Mouse (Mus musculus) mouse embryonic stem cell (cell line): Measurements from ENCODE around the gene Rad51b.

Experiments used
- in situ Hi-C, 2 experiments: fragments of 300-500 bp; cut with MboI; formaldehyde crosslinking; loops; 1 replicate in 1 of 2; 3 replicates in 1 of 2; pipeline ENCODE4 v1.14.3; 2019 to 2020; ENCODE audit warnings: low sequenced_read_pairs in 2 of 2, low pct_unique_long_range_greater_than_20kb in 1 of 2, mixed read lengths in 1 of 2; ENCODE audit not compliant: unreplicated experiment in 1 of 2

The Rad51b gene

DNA sequence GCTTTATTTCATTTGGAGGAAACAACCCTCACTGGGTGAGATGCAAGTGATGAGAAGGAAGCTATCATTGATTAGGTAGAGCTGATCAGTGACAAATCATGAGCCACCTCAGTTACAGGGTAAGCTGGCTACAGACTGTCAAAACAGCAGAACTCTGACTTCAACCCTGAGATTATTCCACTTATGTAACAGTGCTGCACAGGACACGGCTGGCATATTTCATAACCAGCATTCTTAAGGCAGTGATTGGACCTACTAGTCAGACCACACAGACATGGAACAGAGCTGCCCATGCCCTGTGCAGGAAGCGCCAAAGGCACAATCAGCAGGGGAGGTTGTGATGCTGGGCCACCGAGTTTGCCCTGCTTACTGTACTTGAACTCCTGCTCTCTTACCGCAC, 155.8 kb downstream of the Rad51b start:
- in situ Hi-C loops: no loop called here

GRCm38 (mm10) chr12:79454017-79454416, 156.9 kb downstream of the Rad51b start:
- in situ Hi-C loops: no loop called here

GRCm38 (mm10) chr12:79455061-79455847, 158.2 kb downstream of the Rad51b start:
- in situ Hi-C loops: no loop called here

DNA sequence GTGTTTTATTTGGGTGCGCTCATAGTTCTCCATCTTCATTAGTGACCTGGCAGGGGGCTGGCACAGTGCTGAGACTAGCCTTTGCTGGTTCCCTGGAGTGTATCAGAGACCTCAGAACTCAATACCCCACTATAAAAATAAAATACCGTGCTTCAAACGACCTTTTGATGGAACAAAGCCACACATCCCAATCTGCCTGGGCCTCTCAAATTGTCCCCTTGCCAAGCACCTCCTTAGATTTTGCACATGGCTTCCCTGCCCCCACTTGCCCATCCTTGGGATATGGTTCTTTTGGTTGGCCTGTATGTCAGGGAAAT, 158.7 kb downstream of the Rad51b start:
- in situ Hi-C loops: no loop called here

DNA sequence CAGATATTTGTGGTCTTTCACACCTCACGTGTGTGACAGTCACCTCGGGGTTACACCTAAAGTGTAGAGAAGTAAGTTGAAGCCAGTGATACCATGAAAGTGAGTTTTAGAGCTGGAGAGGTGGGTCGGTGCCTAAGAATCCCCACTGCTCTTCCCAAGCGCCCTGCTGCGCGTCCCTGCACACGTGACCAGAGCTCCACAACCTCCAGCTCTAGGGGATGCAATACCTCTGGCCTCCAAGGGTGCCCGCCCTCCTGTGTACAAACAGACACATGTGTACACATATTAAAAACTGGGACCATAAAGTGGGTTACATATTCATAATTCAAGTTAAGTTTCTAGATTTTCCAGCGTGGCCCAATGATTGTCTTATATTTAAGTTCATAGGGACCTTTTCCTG, 159.2 kb downstream of the Rad51b start:
- in situ Hi-C loops: no loop called here

DNA sequence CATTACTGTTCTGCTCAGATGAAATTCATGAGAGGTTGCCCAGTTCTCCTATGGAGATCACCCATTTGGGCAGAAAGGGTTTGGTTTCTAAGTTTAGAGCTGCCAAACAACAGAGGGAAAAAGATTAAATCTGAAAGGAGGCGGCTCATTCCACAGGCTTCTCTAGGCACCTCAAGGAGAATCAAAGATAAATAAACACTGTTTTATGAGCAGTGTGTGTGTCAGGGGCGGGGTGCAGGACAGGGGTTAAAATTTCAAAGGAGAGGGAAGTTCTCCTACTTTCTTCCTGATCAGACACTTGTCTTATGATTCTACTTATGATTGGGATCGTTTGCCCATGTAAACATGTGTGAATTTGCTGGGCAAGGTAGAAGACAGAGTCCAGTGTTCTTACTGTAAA, 166.3 kb downstream of the Rad51b start:
- in situ Hi-C loops: no loop called here

DNA sequence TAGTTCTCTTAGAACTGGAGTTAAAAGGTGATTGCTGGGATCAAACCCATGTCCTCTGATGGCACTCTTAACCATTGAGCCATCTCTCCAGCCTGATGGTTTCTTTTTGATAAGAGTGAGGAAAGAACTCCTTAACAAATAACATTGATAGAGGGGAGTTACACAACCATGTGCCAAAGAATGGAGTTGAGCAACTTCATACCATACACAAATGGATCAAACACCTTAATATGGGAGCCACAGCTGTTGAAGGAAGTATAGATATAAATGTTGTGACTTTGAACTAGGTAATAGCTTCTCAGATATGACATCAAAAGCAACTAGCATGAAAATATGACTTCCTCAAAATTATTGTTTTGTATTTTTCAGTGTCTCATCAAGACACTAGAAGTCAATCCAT, 173.0 kb downstream of the Rad51b start:
- in situ Hi-C loops: no loop called here

- in situ Hi-C loops: no loop called here
Measured at GRCm38 (mm10) chr12:79471868-79472267, 174.8 kb downstream of the Rad51b start.

- in situ Hi-C loops: no loop called here
Measured at GRCm38 (mm10) chr12:79476413-79477046, 179.4 kb downstream of the Rad51b start.

DNA sequence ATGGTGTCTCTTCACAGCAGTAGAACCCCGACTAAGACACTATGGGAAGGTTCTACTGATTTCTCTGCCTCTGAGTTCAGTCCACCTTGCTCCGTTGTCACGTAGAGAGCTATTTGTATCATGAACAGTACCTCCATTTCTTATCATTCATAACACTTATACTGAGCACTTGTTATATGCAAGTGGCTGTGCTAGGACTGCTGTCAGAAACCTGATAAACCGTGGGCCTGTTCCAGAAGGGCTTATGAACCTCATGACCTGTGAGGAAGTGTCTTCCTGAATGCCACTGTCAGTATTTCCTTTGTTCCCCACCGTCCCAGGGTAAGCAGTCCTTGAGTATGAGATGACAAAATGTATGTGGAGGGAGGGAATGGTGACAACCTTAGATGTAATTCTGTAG, 181.7 kb downstream of the Rad51b start:
- in situ Hi-C loops: no loop called here

DNA sequence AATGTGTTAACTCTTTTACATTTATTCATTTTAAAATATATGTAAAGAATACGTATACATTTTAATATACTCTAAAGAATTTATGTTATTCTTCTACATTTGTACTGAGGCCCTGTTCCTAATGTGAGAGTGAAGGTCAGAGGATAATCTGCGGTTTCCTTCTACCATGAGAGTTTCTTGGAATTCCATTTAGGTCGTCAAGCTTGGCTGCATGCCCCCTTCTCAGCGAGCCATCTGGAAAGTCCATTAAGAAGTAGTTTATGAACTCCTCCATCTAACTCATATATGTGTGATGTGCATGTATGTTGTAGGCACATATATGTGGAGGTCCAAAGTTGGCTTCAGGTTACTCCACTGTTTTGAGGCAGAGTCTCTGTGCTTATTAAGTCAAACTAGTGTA, 188.4 kb downstream of the Rad51b start:
- in situ Hi-C loops: no loop called here

DNA sequence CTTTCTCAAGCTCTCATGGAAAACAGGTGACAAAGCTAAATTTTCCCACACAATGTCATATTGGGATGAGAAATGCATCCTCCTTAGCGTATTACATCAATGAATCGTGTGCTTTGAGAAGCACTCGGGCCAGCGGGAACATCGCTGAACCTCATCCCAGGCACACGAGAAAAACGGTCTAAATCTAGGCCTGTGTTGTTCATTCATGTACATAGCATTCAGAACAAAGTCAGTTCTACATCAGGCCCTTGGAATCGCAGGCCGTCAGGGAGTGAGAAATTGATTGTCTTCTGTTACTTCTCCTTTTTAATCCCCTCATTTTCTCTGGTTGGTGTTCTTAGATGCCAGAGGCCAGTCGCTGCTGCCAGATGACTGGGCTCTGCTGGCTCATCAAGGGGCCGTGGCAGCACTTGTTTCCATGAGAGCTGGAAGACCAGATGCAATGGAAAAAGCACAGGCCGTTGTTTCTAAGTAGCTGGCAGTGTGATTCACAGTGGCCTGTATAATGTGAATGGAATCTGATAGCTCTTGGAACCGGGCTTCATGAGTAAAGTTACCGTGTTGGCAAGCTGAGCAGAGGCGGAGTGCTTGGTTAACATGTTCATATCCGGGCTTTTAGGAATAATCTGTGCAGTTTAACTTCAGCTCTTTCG, 191.6 kb downstream of the Rad51b start:
- in situ Hi-C loops: no loop called here

DNA sequence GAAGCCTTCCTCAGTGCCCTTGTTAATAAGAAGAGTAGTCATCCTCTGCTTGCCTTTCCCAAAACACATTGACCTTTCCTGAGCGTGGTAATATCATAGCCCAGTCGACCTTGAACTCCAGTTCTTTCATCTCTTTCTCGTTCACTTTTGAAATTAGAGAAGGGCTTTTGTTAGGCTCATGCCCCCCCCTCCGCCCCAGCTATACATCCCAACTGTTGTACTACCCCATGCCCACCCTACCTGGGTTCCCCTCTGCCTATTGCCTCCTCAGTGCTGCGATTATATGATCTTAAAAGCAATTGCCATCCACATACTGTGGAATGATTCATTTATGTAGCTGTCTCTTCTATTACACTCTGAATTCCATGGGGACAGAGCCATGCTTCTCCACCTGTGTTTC, 193.5 kb downstream of the Rad51b start:
- in situ Hi-C loops: no loop called here

DNA sequence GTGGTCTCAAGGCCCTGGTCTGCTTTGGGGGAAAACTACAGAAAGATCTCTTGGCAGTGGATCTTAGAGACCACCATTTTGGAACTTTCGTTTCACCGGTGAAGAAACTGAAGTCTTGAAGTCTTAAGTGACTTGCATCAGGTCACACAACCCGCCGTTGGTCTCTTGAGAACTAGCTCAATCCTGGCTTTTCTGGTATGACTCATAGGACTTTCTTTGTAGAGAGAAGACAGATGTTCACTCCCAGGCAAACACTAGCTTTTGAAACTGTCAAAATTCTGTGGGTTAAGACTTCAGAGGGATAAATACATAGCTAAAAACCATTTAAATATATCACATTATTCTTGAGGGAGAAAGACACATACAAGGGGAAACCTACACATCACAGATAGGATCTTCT, 195.1 kb downstream of the Rad51b start:
- in situ Hi-C loops: no loop called here

DNA sequence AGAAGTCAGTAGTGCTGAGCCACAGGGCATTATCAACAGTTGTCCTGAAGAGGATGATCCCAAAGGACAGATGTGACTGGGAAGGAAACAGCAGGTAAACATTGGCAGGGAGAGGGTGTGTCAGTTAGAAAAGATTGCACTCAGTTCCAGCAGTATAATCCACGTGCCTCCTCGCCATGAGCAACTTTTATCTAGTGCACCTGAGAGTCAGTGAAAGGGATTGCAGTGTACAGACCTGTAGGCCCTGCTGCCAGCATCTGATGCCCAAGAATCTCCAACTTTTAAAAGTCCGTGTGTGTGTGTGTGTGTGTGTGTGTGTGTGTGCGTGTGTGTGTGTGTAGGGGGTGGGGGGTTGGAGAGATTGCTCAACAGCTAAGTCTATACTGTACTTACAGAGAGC, 195.5 kb downstream of the Rad51b start:
- in situ Hi-C loops: no loop called here

- in situ Hi-C loops: no loop called here
Measured at GRCm38 (mm10) chr12:79493481-79493880, 196.4 kb downstream of the Rad51b start.

DNA sequence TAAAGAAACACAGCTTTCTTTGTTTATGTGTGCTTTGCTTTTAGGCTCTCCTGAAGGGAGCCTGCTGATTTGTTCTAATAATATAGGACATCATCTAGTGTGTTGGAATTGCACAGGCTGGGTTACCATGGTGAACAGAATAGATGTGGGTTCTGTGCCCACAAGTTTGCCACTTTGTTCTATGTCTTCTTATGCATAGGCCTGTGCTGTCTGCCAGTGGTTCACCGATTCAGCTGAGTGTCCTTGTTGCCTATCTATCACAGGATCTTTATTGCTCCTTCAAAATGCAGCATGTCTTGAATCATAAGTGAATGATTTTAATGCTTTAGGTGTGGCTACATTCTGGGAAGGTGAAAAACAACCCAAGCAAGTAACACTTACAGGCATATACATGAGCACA, 201.2 kb downstream of the Rad51b start:
- in situ Hi-C loops: no loop called here

DNA sequence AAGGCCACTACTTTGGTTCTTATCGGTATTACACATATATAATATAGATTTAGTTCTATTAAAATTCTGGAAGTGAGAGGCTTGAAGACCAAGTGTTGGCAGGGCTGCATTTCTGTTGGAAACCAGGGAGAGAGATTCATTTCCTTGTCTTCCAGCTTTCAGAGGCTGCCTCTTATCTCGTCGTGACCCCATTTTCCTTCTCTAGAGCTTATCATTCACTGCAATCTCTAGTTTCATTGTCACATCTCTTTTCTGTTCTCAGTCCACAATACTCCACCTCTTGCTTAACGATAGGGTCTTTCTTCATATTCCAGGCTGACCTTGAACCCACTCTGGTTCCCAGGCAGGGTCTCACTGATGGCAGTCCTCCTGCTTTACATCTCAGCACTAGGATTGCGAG, 202.7 kb downstream of the Rad51b start:
- in situ Hi-C loops: no loop called here

GRCm38 (mm10) chr12:79501877-79502276, 204.8 kb downstream of the Rad51b start:
- in situ Hi-C loops: no loop called here
